Mouse (Mus musculus) kidney, postnatal 0 days (tissue): ENCODE data around the gene Man1b1. TPM values are rescaled to one million over a fixed set of nuclear protein-coding genes. Genes with fewer than 3 reads are reported as not detected.

ENCODE experiments used
- ATAC-seq: fragments of 200-750 bp; cut with Nextera tagmentation; replicated peaks from 2 replicates; pipeline ENCODE4 v1.8.0; 2017; ENCODE audit warnings: low read depth, moderate number of reproducible peaks, moderate TSS enrichment, moderate library complexity; ENCODE audit not compliant: low FRiP score
- DNase-seq: peaks from one replicate; pipeline ENCODE4 v3.0.0-alpha.2; 2016; ENCODE audit warnings: low spot score
- H3K27ac ChIP-seq: fragments of 300-500 bp; sonication (generic); 2 replicates; pipeline ENCODE4 v1.5.1; 2014; ENCODE audit warnings: mild to moderate bottlenecking
- H3K27me3 ChIP-seq: fragments of 300-500 bp; sonication (generic); 2 replicates; pipeline ENCODE4 v1.6.1; 2014; ENCODE audit warnings: low read length, mixed read lengths; ENCODE audit not compliant: insufficient read depth
- H3K36me3 ChIP-seq: fragments of 300-500 bp; sonication (generic); 2 replicates; pipeline ENCODE4 v1.6.1; 2014; ENCODE audit warnings: low read length, mixed read lengths; ENCODE audit not compliant: insufficient read depth
- H3K4me1 ChIP-seq: fragments of 300-500 bp; sonication (generic); replicated peaks from 2 replicates; pipeline ENCODE4 v1.6.1; 2014; ENCODE audit warnings: antibody characterized with exemption, low read length, mixed read lengths; ENCODE audit not compliant: insufficient read depth
- H3K4me2 ChIP-seq: fragments of 300-500 bp; sonication (generic); 2 replicates; pipeline ENCODE4 v1.6.1; 2014; ENCODE audit warnings: mild to moderate bottlenecking, low read length, moderate library complexity, mixed read lengths
- H3K4me3 ChIP-seq: fragments of 300-500 bp; sonication (generic); replicated peaks from 2 replicates; pipeline ENCODE4 v1.5.1; 2014; ENCODE audit warnings: low read depth, low read length
- H3K9ac ChIP-seq: fragments of 300-500 bp; sonication (generic); 2 replicates; pipeline ENCODE4 v1.6.1; 2014; ENCODE audit warnings: low read depth, low read length
- H3K9me3 ChIP-seq: fragments of 300-500 bp; sonication (generic); replicated peaks from 2 replicates; pipeline ENCODE4 v1.6.1; 2016; ENCODE audit warnings: low read length, inconsistent platforms, mixed read lengths
- CTCF ChIP-seq: IDR thresholded peaks from 2 replicates; pipeline ENCODE4 v1.5.1; 2016; ENCODE audit warnings: antibody characterized with exemption, low read depth, mild to moderate bottlenecking, moderate library complexity
- WGBS: fragments of 180-500 bp; shearing (Covaris S2); extraction: QIAGEN DNeasy Blood & Tissue Kit; methylation state at CpG from one replicate; pipeline ENCODE4 v1.1.7; 2014; 5-methylcytosine and 5-hydroxymethylcytosine counted together
- polyA plus RNA-seq: library from polyadenylated mRNA; unstranded; fragments of >200 nt; fragmentation: Nextera tagmentation; extraction: Ambion mirVana; gene quantifications from 2 replicates; pipeline ENCODE4 v1.2.1, GENCODE M21; 2015

The Man1b1 gene
- polyA plus RNA-seq, 1 experiment from 2014 or later: 57.9 TPM

DNA sequence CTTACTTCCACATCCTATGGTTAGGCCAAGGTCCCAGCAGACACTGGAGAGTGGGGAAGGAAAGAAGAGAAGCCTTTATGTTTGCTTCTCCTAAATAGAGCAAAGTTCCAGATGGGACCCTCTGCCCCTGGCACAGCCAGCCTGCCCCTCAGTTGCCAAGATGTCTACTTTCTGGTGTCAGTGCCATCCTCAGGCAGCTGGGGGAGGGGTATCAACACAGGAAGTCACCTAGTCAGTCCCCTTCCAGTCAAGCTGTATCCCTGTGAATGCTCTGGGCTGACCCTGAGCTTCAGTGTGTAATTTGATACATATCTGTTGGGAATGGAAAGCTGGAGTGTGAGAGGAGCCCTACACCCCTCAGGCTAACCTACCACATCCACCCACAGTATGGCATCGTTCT lies 64.9 kb downstream of the Man1b1 start:
- Histone ChIP-seq H3K27me3 (0 out of 2 replicates have a peak, but pooled peaks cover 8% of the 10 kb centered on the region), H3K4me3 (no peak overlapping the region), H3K36me3 (no peaks in the 10 kb centered on the region), H3K4me2 (no peak overlapping the region; the same call in 1 of the 2 replicates), H3K4me1 (0 out of 2 replicates have a peak, but pooled peaks cover 9% of the 10 kb centered on the region), H3K9me3 (no peaks in the 10 kb centered on the region), H3K27ac (no peak overlapping the region), H3K9ac (no peak overlapping the region)
- no peak for DNase-seq
- WGBS: 55% methylated on average over 1 of the region's 1 CpGs
- no peak for ATAC-seq
- TF ChIP-seq CTCF: no peak

DNA sequence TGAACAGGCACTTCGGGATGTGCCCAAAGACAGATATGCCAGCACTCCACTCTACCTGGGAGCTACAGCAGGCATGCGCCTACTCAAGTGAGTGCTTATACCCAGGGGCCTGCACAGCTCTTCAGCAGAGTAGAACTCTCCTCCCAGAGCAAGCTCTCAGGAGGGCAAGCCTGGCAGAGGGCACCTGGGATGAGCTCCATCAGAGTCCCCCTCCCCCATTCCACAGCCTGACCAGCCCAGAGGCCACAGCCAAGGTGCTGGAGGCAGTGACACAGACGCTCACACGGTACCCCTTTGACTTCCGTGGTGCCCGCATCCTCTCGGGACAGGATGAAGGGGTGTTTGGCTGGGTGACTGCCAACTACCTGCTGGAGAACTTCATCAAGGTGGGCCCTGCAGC lies 65.9 kb downstream of the Man1b1 start:
- Histone ChIP-seq H3K36me3 (no peaks in the 10 kb centered on the region), H3K9me3 (no peaks in the 10 kb centered on the region), H3K27me3 (0 out of 2 replicates have a peak, but pooled peaks cover 8% of the 10 kb centered on the region), H3K27ac (no peak overlapping the region), H3K4me1 (0 out of 2 replicates have a peak, but pooled peaks cover 12% of the 10 kb centered on the region), H3K4me3 (no peak overlapping the region), H3K9ac (no peak overlapping the region), H3K4me2 (no peak overlapping the region)
- 94% methylated on average over 7 of the region's 7 CpGs for WGBS
- no peak for ATAC-seq
- TF ChIP-seq CTCF: no peak
- DNase-seq: no peak

DNA sequence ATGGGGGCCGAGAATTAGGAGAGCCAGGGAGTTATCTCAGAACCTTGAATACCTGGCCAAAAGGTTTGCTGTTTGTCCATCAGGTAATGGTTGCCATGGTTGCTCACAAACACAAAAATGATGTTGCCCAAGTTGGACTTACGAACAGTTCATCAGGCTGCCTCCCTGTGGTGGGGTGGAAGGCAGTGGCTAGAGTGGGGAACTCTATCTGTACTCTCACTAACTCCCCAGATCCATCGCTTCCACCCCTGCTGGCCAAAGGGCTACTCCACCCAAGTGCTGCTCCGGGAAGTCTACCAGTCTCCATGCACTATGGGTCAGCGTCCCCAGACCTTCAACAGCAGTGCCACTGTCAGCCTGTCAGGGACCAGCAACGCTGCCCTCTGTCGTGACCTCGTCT lies 66.9 kb downstream of the Man1b1 start, which contains the start of gene Npdc1:
Npdc1 (plus strand) TSS at position 301 of the 400 bp plus-strand sequence.
- no peak within 1 kb of the TSS for H3K27ac ChIP-seq
- H3K36me3 ChIP-seq: no peaks in the 10 kb centered on the region
- H3K9me3 ChIP-seq: no peaks in the 10 kb centered on the region
- H3K9ac ChIP-seq: no peak within 1 kb of the TSS
- WGBS: 68% methylated on average over 8 of the region's 8 CpGs
- DNase-seq (no peak), ATAC-seq (no peak)
- H3K4me1 ChIP-seq: 0 out of 2 replicates have a peak, but pooled peaks cover 12% of the 10 kb centered on the region
- H3K4me2 ChIP-seq: no peak within 1 kb of the TSS
- no peak for TF ChIP-seq CTCF
- 0 out of 2 replicates have a peak, but pooled peaks cover 8% of the 10 kb centered on the region for H3K27me3 ChIP-seq
- H3K4me3 ChIP-seq: no peak within 1 kb of the TSS

DNA sequence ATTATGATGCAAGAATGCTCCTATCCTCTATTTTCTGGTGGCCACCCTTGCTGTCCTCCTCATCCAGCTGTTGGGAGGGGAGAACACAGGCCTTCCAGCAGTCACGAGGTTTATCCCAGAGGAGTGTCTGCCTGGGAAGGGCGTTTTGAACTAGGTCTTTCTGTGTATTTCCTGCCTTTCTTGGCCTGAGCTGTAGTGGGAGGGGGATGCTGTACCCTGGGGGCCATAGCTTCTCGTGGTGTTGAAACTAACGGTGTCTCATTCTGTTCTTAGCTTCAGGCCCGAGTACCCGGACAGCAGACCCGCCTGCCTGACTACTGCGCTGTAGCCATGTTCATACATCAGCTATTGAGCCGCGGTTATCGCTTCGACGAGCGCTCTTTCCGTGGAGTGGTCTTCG lies 68.2 kb downstream of the Man1b1 start:
- no peak overlapping the region for H3K4me3 ChIP-seq

DNA sequence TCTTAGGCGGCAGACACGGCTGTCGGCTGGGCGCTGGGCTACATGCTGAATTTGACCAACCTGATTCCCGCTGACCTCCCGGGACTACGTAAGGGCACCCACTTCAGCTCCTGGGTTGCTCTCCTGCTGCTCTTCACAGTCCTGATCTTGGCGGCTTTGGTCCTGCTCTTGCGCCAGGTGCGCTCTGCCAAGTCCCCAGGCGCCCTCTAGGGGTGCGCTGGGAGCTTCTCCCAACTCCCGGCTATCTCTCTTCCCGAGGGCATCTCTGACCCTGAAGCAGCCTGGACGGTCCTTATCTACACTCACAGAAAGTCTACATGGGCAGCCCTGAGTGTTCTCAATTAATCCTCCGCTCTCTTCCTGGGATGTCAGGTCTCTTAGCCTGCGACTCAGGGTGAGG lies 68.6 kb downstream of the Man1b1 start:
- no peak for ATAC-seq
- TF ChIP-seq CTCF: peak; percentile 68

More for the DNA sequence above, 68.2 kb downstream of the Man1b1 start:
- Histone ChIP-seq H3K36me3 (no peaks in the 10 kb centered on the region), H3K4me1 (0 out of 2 replicates have a peak, but pooled peaks cover 9% of the 10 kb centered on the region), H3K9me3 (no peaks in the 10 kb centered on the region), H3K27ac (no peak overlapping the region), H3K9ac (no peak overlapping the region), H3K4me2 (0 out of 2 replicates have a peak overlapping the region, but pooled peaks have one; percentile 19), H3K27me3 (0 out of 2 replicates have a peak, but pooled peaks cover 8% of the 10 kb centered on the region)
- WGBS: 23% methylated on average over 16 of the region's 16 CpGs
- no peak for TF ChIP-seq CTCF
- no peak for DNase-seq
- no peak for ATAC-seq

More for the DNA sequence above, 68.6 kb downstream of the Man1b1 start:
- Histone ChIP-seq H3K27ac (no peak overlapping the region), H3K4me3 (no peak overlapping the region), H3K27me3 (0 out of 2 replicates have a peak, but pooled peaks cover 8% of the 10 kb centered on the region), H3K36me3 (no peaks in the 10 kb centered on the region), H3K9me3 (no peaks in the 10 kb centered on the region), H3K4me2 (peak overlapping the region; percentile 19; the same call in 1 of the 2 replicates), H3K4me1 (0 out of 2 replicates have a peak, but pooled peaks cover 9% of the 10 kb centered on the region), H3K9ac (no peak overlapping the region)
- 2% methylated on average over 17 of the region's 17 CpGs for WGBS
- peak; percentile 71 for DNase-seq

Other genes with a start within 250 kb of the Man1b1 start
- 0.41 and 0.43 TPM in 2 replicates for gene Noxa1, start 237.2 kb upstream of the Man1b1 start, polyA plus RNA-seq
- 19.9 and 21.6 TPM in 2 replicates for gene Nrarp, start 151.6 kb upstream of the Man1b1 start, polyA plus RNA-seq
- 10.8 and 12.0 TPM in 2 replicates for gene Tor4a, start 135.5 kb upstream of the Man1b1 start, polyA plus RNA-seq
- 74.0 and 82.3 TPM in 2 replicates for gene Nelfb, start 120.8 kb upstream of the Man1b1 start, polyA plus RNA-seq
- 0.29 and 0.43 TPM in 2 replicates for gene Stpg3, start 117.7 kb upstream of the Man1b1 start, polyA plus RNA-seq
- 0.28 and 0.62 TPM in 2 replicates for gene Fam166a, start 113.6 kb upstream of the Man1b1 start, polyA plus RNA-seq
- 339 and 384 TPM in 2 replicates for gene Tubb4b, start 107.6 kb upstream of the Man1b1 start, polyA plus RNA-seq
- gene Slc34a3, start 98.0 kb upstream of the Man1b1 start, polyA plus RNA-seq: 1.5 and 1.6 TPM in 2 replicates
- 0.16 and 0.28 TPM in 2 replicates for gene Rnf224, start 95.6 kb upstream of the Man1b1 start, polyA plus RNA-seq
- gene Rnf208, start 90.1 kb upstream of the Man1b1 start, polyA plus RNA-seq: 24.2 and 27.4 TPM in 2 replicates
- gene Cysrt1, start 89.9 kb upstream of the Man1b1 start, polyA plus RNA-seq: 0.61 and 0.75 TPM in 2 replicates
- 2.7 and 3.7 TPM in 2 replicates for gene AL732309.1, start 85.5 kb upstream of the Man1b1 start, polyA plus RNA-seq
- 42.6 and 46.7 TPM in 2 replicates for gene Tmem203, start 76.9 kb upstream of the Man1b1 start, polyA plus RNA-seq
- 17.1 and 18.0 TPM in 2 replicates for gene Tprn, start 69.7 kb upstream of the Man1b1 start, polyA plus RNA-seq
- 172 TPM in 2 replicates for gene Ssna1, start 59.9 kb upstream of the Man1b1 start, polyA plus RNA-seq
- gene Anapc2, start 59.9 kb upstream of the Man1b1 start, polyA plus RNA-seq: 79.4 and 84.0 TPM in 2 replicates
- not detected in 2 replicates for gene Tmem210, start 44.2 kb upstream of the Man1b1 start, polyA plus RNA-seq
- gene Lrrc26, start 42.4 kb upstream of the Man1b1 start, polyA plus RNA-seq: 0.29 and 0.48 TPM in 2 replicates
- 0.58 and 0.66 TPM in 2 replicates for gene Grin1, start 13.2 kb upstream of the Man1b1 start, polyA plus RNA-seq
- gene Dpp7, start 24.0 kb downstream of the Man1b1 start, polyA plus RNA-seq: 28.5 and 31.5 TPM in 2 replicates
- 80.5 and 92.8 TPM in 2 replicates for gene Uap1l1, start 33.3 kb downstream of the Man1b1 start, polyA plus RNA-seq
- 17.9 and 19.3 TPM in 2 replicates for gene Sapcd2, start 40.0 kb downstream of the Man1b1 start, polyA plus RNA-seq
- 6.9 and 7.8 TPM in 2 replicates for gene Entpd2, start 63.5 kb downstream of the Man1b1 start, polyA plus RNA-seq
- gene Npdc1, start 67.0 kb downstream of the Man1b1 start, polyA plus RNA-seq: 43.9 and 49.9 TPM in 2 replicates
- gene Fut7, start 90.9 kb downstream of the Man1b1 start, polyA plus RNA-seq: 0.06 TPM in 1 of 2 replicates, not detected in the other
- gene Abca2, start 96.4 kb downstream of the Man1b1 start, polyA plus RNA-seq: 9.7 and 9.8 TPM in 2 replicates
- gene Clic3, start 124.5 kb downstream of the Man1b1 start, polyA plus RNA-seq: 7.7 and 10.3 TPM in 2 replicates
- 42.0 and 45.0 TPM in 2 replicates for gene Paxx, start 128.8 kb downstream of the Man1b1 start, polyA plus RNA-seq
- gene Ptgds, start 137.7 kb downstream of the Man1b1 start, polyA plus RNA-seq: 11.5 and 13.1 TPM in 2 replicates
- gene Lcn12, start 161.6 kb downstream of the Man1b1 start, polyA plus RNA-seq: not detected in 2 replicates
- 65.7 and 71.1 TPM in 2 replicates for gene Fbxw5, start 168.4 kb downstream of the Man1b1 start, polyA plus RNA-seq
- 7.9 and 9.6 TPM in 2 replicates for gene C8g, start 169.4 kb downstream of the Man1b1 start, polyA plus RNA-seq
- gene Traf2, start 214.6 kb downstream of the Man1b1 start, polyA plus RNA-seq: 24.4 and 28.1 TPM in 2 replicates
- 351 and 379 TPM in 2 replicates for gene Edf1, start 225.5 kb downstream of the Man1b1 start, polyA plus RNA-seq
- gene Mamdc4, start 242.5 kb downstream of the Man1b1 start, polyA plus RNA-seq: 0.59 and 0.85 TPM in 2 replicates
- 197 TPM in 2 replicates for gene Phpt1, start 242.9 kb downstream of the Man1b1 start, polyA plus RNA-seq
- gene Ajm1, start 249.4 kb downstream of the Man1b1 start, polyA plus RNA-seq: 0.15 and 0.16 TPM in 2 replicates